Mouse (Mus musculus) MEL (cell line): ENCODE results near the gene Bcl6. TPM values are rescaled to one million over a fixed set of nuclear protein-coding genes. Genes with fewer than 3 reads are reported as not detected.

ENCODE experiments used
- DNase-seq: peaks from one replicate; pipeline ENCODE4 v3.0.0; 2011; ENCODE audit warnings: low read depth, low spot score
- H3K27ac ChIP-seq: 2 replicates; pipeline ENCODE4 v1.5.1; 2012; ENCODE audit warnings: low read depth, mild to moderate bottlenecking, control low read depth, low read length, moderate library complexity; ENCODE audit not compliant: control insufficient read depth
- H3K27me3 ChIP-seq, 2 experiments: fragments of 150-350 bp in 1 of 2; sonication (generic) in 1 of 2; 2 replicates each; pipeline ENCODE4 v1.6.1; 2012; ENCODE audit warnings: low read length in 2 of 2, mild to moderate bottlenecking in 2 of 2, improper control_type of control experiment in 1 of 2, moderate library complexity in 1 of 2; ENCODE audit not compliant: insufficient read depth in 2 of 2, control insufficient read depth in 1 of 2
- H3K36me3 ChIP-seq, 2 experiments: 2 replicates each; pipeline ENCODE4 v1.6.1; 2012 to 2014; ENCODE audit warnings: low read length in 2 of 2, improper control_type of control experiment in 1 of 2, inconsistent platforms in 1 of 2, mild to moderate bottlenecking in 1 of 2; ENCODE audit not compliant: insufficient read depth in 2 of 2, control insufficient read depth in 1 of 2
- H3K4me1 ChIP-seq, 2 experiments: fragments of 150-350 bp in 1 of 2; sonication (generic) in 1 of 2; 2 replicates each; pipeline ENCODE4 v1.6.1; 2012; ENCODE audit warnings: low read length in 2 of 2, improper control_type of control experiment in 1 of 2, mild to moderate bottlenecking in 1 of 2; ENCODE audit not compliant: insufficient read depth in 2 of 2, control insufficient read depth in 1 of 2
- H3K4me3 ChIP-seq, 2 experiments: fragments of 150-350 bp in 1 of 2; sonication (generic) in 1 of 2; 2 replicates each; pipeline ENCODE4 v1.5.1; 2012; ENCODE audit warnings: low read depth in 2 of 2, low read length in 2 of 2, mild to moderate bottlenecking in 2 of 2, moderate library complexity in 2 of 2, control low read depth in 1 of 2, improper control_type of control experiment in 1 of 2; ENCODE audit not compliant: control insufficient read depth in 1 of 2, insufficient read depth in 1 of 2
- H3K79me2 ChIP-seq: 2 replicates; pipeline ENCODE4 v1.6.1; 2012; ENCODE audit warnings: mild to moderate bottlenecking, low read length, moderate library complexity; ENCODE audit not compliant: control insufficient read depth, poor library complexity, insufficient read depth
- H3K9ac ChIP-seq: 2 replicates; pipeline ENCODE4 v1.6.1; 2012; ENCODE audit warnings: low read depth, mild to moderate bottlenecking, control low read depth, low read length, moderate library complexity; ENCODE audit not compliant: control insufficient read depth, poor library complexity, severe bottlenecking
- H3K9me3 ChIP-seq: fragments of 150-350 bp; sonication (generic); replicated peaks from 2 replicates; pipeline ENCODE4 v1.6.1; 2012; ENCODE audit warnings: mild to moderate bottlenecking, low read length, improper control_type of control experiment, moderate library complexity; ENCODE audit not compliant: insufficient read depth
- CHD2 ChIP-seq: IDR thresholded peaks from 2 replicates; pipeline ENCODE4 v1.6.1; 2011; ENCODE audit warnings: low read length, improper control_type of control experiment
- CTCF ChIP-seq, 3 experiments: IDR thresholded peaks in 2 of 3; conservative IDR thresholded peaks in 1 of 3; 2 replicates each; pipeline ENCODE4 v1.5.1; 2011 to 2012; ENCODE audit warnings: low read length in 3 of 3, low read depth in 2 of 3, mild to moderate bottlenecking in 2 of 3, improper control_type of control experiment in 1 of 3, inconsistent platforms in 1 of 3, mixed read lengths in 1 of 3, moderate library complexity in 1 of 3; ENCODE audit not compliant: control insufficient read depth in 1 of 3, insufficient read depth in 1 of 3, poor library complexity in 1 of 3, severe bottlenecking in 1 of 3
- GABPA ChIP-seq: IDR thresholded peaks from 2 replicates; pipeline ENCODE4 v1.6.1; 2012; ENCODE audit warnings: low read depth, mild to moderate bottlenecking, inconsistent platforms, low read length, improper control_type of control experiment, moderate library complexity
- GATA1 ChIP-seq: IDR thresholded peaks from 2 replicates; pipeline ENCODE4 v1.6.1; 2011; ENCODE audit warnings: low read depth, low read length, improper control_type of control experiment
- KAT2A ChIP-seq: conservative IDR thresholded peaks from 2 replicates; pipeline ENCODE4 v1.6.1; 2012; ENCODE audit warnings: low read depth, low read length, improper control_type of control experiment, inconsistent platforms
- MAFK ChIP-seq: IDR thresholded peaks from 2 replicates; pipeline ENCODE4 v1.6.1; 2011; ENCODE audit warnings: low read depth, mild to moderate bottlenecking, low read length, improper control_type of control experiment, borderline replicate concordance
- MAX ChIP-seq: IDR thresholded peaks from 2 replicates; pipeline ENCODE4 v1.6.1; 2011; ENCODE audit warnings: low read length, improper control_type of control experiment
- MXI1 ChIP-seq: IDR thresholded peaks from 2 replicates; pipeline ENCODE4 v1.6.1; 2011; ENCODE audit warnings: mild to moderate bottlenecking, low read depth, low read length, improper control_type of control experiment
- NRF1 ChIP-seq: IDR thresholded peaks from 2 replicates; pipeline ENCODE4 v1.6.1; 2014; ENCODE audit warnings: low read depth, mild to moderate bottlenecking, inconsistent platforms, low read length, improper control_type of control experiment, moderate library complexity; ENCODE audit not compliant: poor library complexity, insufficient read depth, severe bottlenecking
- POLR2A ChIP-seq, 2 experiments: IDR thresholded peaks; 2 replicates each; pipeline ENCODE4 v1.6.1; 2011 to 2012; ENCODE audit warnings: low read length in 2 of 2, mild to moderate bottlenecking in 2 of 2, control low read depth in 1 of 2, improper control_type of control experiment in 1 of 2, low read depth in 1 of 2, moderate library complexity in 1 of 2; ENCODE audit not compliant: control insufficient read depth in 1 of 2, insufficient read depth in 1 of 2, poor library complexity in 1 of 2
- POLR2AphosphoS2 ChIP-seq: IDR thresholded peaks from 2 replicates; pipeline ENCODE4 v1.6.1; 2011; ENCODE audit warnings: low read length, improper control_type of control experiment
- RAD21 ChIP-seq: IDR thresholded peaks from 2 replicates; pipeline ENCODE4 v1.6.1; 2011; ENCODE audit warnings: mild to moderate bottlenecking, low read depth, low read length, improper control_type of control experiment
- RCOR1 ChIP-seq: IDR thresholded peaks from 2 replicates; pipeline ENCODE4 v1.6.1; 2012; ENCODE audit warnings: low read depth, mild to moderate bottlenecking, inconsistent platforms, low read length, improper control_type of control experiment
- SMC3 ChIP-seq: IDR thresholded peaks from 2 replicates; pipeline ENCODE4 v1.6.1; 2011; ENCODE audit warnings: low read depth, low read length, improper control_type of control experiment
- TAL1 ChIP-seq: IDR thresholded peaks from 2 replicates; pipeline ENCODE4 v1.6.1; 2012; ENCODE audit warnings: mild to moderate bottlenecking, inconsistent platforms, low read length, moderate library complexity, mixed read lengths
- TBP ChIP-seq: IDR thresholded peaks from 2 replicates; pipeline ENCODE4 v1.8.0; 2011; ENCODE audit warnings: low read depth, low read length, improper control_type of control experiment
- TCF12 ChIP-seq: IDR thresholded peaks from 2 replicates; pipeline ENCODE4 v1.6.1; 2014; ENCODE audit warnings: low read depth, mild to moderate bottlenecking, inconsistent platforms, low read length, improper control_type of control experiment, moderate library complexity
- UBTF ChIP-seq: IDR thresholded peaks from 2 replicates; pipeline ENCODE4 v1.6.1; 2012; ENCODE audit warnings: low read depth, mild to moderate bottlenecking, inconsistent platforms, low read length, improper control_type of control experiment, moderate library complexity, borderline replicate concordance; ENCODE audit not compliant: insufficient read depth
- USF1 ChIP-seq: IDR thresholded peaks from 2 replicates; pipeline ENCODE4 v1.6.1; 2014; ENCODE audit warnings: low read depth, mild to moderate bottlenecking, inconsistent platforms, low read length, improper control_type of control experiment, moderate library complexity
- USF2 ChIP-seq, 2 experiments: IDR thresholded peaks; 2 replicates each; pipeline ENCODE4 v1.6.1; 2011 to 2012; ENCODE audit warnings: improper control_type of control experiment in 2 of 2, low read length in 2 of 2, borderline replicate concordance in 1 of 2, inconsistent platforms in 1 of 2, low read depth in 1 of 2, mild to moderate bottlenecking in 1 of 2; ENCODE audit not compliant: insufficient read depth in 1 of 2
- ZKSCAN1 ChIP-seq: IDR thresholded peaks from 2 replicates; pipeline ENCODE4 v1.6.1; 2012; ENCODE audit warnings: low read depth, mild to moderate bottlenecking, inconsistent platforms, low read length, improper control_type of control experiment, moderate library complexity
- ZNF384 ChIP-seq: IDR thresholded peaks from 2 replicates; pipeline ENCODE4 v1.6.1; 2012; ENCODE audit warnings: low read depth, mild to moderate bottlenecking, inconsistent platforms, low read length, improper control_type of control experiment
- polyA plus RNA-seq, 2 experiments: library from polyadenylated mRNA; stranded (reverse) in 1 of 2; unstranded in 1 of 2; fragments of >175 nt in 1 of 2; fragments of >200 nt in 1 of 2; gene quantifications; 2 replicates each; pipeline versions ENCODE4 v1.2.1 to v1.2.4; 2012; ENCODE audit warnings: low replicate concordance in 2 of 2, low read depth in 1 of 2; ENCODE audit not compliant: insufficient read length in 2 of 2, insufficient read depth in 1 of 2, missing spikeins in 1 of 2
- total RNA-seq: library from RNA; depleted of rRNA; stranded (reverse); fragments of 300-350 nt; gene quantifications from 2 replicates; pipeline ENCODE4 v1.2.3, GENCODE M21; 2012

The Bcl6 gene
- total and polyA plus RNA-seq, 3 experiments = not detected

- no peaks in the 10 kb centered on the region for H3K36me3 ChIP-seq
- no peaks in the 10 kb centered on the region for H3K9me3 ChIP-seq
- no peak overlapping the region for H3K9ac ChIP-seq
- no peaks in the 10 kb centered on the region for H3K79me2 ChIP-seq
- TF ChIP-seq GABPA = no peak
- TF ChIP-seq CTCF (IDR thresholded peaks at IDR 0.05 in 2 of 3, conservative IDR thresholded peaks at IDR 0.05 in 1 of 3; ENCODE audit: control insufficient read depth in 1 of 3, insufficient read depth in 1 of 3, low read depth in 2 of 3, low read length in 3 of 3, poor library complexity in 1 of 3, severe bottlenecking in 1 of 3) = no peak
- TF ChIP-seq NRF1 = no peak
- TF ChIP-seq POLR2AphosphoS2 = no peak
- TF ChIP-seq GATA1 = no peak
- no peak for TF ChIP-seq POLR2A (IDR thresholded peaks at IDR 0.05; ENCODE audit: control insufficient read depth in 1 of 2, insufficient read depth in 1 of 2, low read depth in 1 of 2, low read length in 2 of 2, poor library complexity in 1 of 2)
- no peak for TF ChIP-seq TBP
- TF ChIP-seq ZNF384 = no peak
- no peak for TF ChIP-seq RAD21
- TF ChIP-seq MAFK = no peak
- TF ChIP-seq UBTF = no peak
- TF ChIP-seq USF1 = no peak
- TF ChIP-seq SMC3 = no peak
- no peak for TF ChIP-seq ZKSCAN1
- no peak for TF ChIP-seq USF2 (IDR thresholded peaks at IDR 0.05; ENCODE audit: borderline replicate concordance in 1 of 2, insufficient read depth in 1 of 2, low read depth in 1 of 2, low read length in 2 of 2)
- TF ChIP-seq, all 39 proteins: peak for 0
- DNase-seq = no peak
- Histone ChIP-seq H3K27me3 (no peaks in the 10 kb centered on the region), H3K4me3 (no peak overlapping the region), H3K27ac (no peak overlapping the region), H3K4me1 (no peaks in the 10 kb centered on the region)
These were observed 5.0 kb upstream of the Bcl6 start for GRCm38 (mm10) chr16:23993351-23994321.

- Histone ChIP-seq H3K36me3 (no peaks in the 10 kb centered on the region), H3K9ac (no peak overlapping the region), H3K27me3 (no peaks in the 10 kb centered on the region), H3K4me1 (no peaks in the 10 kb centered on the region), H3K9me3 (no peaks in the 10 kb centered on the region), H3K4me3 (no peak overlapping the region)
- no peak for DNase-seq
- TF ChIP-seq KAT2A = no peak
- TF ChIP-seq TAL1 = no peak
- TF ChIP-seq MAFK = no peak
- no peak for TF ChIP-seq RAD21
- TF ChIP-seq USF1 = no peak
- TF ChIP-seq TCF12 = no peak
- no peak for TF ChIP-seq CTCF (IDR thresholded peaks at IDR 0.05 in 2 of 3, conservative IDR thresholded peaks at IDR 0.05 in 1 of 3; ENCODE audit: control insufficient read depth in 1 of 3, insufficient read depth in 1 of 3, low read depth in 2 of 3, low read length in 3 of 3, poor library complexity in 1 of 3, severe bottlenecking in 1 of 3)
- no peak for TF ChIP-seq MXI1
- TF ChIP-seq GABPA = no peak
- no peak for TF ChIP-seq CHD2
- no peak for TF ChIP-seq USF2 (IDR thresholded peaks at IDR 0.05; ENCODE audit: borderline replicate concordance in 1 of 2, insufficient read depth in 1 of 2, low read depth in 1 of 2, low read length in 2 of 2)
- TF ChIP-seq MAX = no peak
- no peak for TF ChIP-seq RCOR1
- TF ChIP-seq, all 39 proteins: peak for 0
- Histone ChIP-seq H3K79me2 (no peaks in the 10 kb centered on the region), H3K27ac (no peak overlapping the region)
These were observed 3.4 kb upstream of the Bcl6 start for GRCm38 (mm10) chr16:23991846-23992580.
